Mouse (Mus musculus) thymus, postnatal 25 days (tissue): ENCODE data around the gene Wdr43.

Experiments used
- DNase-seq: peaks from one replicate; pipeline ENCODE4 v3.0.0; 2022

Wdr43 gene

DNA sequence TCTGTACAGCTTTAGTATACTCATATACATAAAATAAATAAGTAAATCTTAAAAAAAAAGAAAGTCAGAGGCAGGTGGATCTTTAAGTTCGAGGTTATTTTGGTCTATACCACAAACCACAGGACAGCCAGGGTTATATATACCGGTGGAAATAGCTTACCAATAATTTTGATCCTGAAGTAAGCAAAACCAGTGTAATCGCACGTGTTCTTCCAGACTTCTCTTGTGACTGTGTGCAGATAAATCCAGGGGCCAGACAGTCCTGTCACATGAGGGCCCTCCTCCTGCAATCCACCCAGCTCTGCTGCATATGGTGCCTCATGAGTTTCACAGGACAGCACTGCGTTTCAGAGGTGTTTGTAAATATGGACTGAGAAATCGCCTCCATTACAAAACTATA, 47.8 kb downstream of the Wdr43 start:
- DNase-seq: no peak

DNA sequence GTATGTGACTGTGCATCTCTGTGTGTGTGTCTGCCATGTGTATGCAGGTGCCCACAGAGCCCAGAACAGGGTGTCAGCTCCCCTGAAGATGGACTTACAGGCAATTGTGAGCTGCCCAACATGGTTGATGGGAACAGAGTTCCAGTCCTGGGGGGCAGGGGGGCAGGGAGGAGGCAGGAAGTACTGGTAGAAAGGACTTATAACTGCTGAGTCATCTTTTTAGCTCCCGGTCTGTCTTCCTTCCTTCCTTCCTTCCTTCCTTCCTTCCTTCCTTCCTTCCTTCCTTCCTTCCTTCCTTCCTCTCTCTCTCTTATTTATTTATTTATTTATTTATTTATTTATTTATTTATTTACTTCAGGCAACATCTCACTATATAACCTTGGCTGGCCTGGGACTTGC, 48.5 kb downstream of the Wdr43 start:
- no peak for DNase-seq

DNA sequence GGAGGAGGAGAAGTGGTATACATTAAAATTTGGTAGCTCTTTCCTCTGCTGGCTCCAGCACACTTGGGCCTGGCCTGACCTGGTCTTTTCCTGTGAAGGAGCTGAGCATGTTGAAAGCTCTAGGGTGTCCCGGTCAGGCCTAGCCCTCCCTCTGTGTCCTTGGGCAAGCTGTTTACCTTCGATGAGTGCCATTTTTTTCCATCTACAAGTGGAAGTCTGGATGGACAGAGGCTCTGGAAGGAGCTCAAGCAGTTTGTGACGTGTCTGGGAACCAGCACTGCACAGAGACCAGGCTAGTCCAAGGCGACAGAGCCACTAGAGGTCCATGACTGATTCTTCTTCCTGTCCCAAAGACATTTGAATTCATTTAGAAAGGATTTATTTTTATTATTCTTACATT, 49.5 kb downstream of the Wdr43 start:
- DNase-seq: no peak

DNA sequence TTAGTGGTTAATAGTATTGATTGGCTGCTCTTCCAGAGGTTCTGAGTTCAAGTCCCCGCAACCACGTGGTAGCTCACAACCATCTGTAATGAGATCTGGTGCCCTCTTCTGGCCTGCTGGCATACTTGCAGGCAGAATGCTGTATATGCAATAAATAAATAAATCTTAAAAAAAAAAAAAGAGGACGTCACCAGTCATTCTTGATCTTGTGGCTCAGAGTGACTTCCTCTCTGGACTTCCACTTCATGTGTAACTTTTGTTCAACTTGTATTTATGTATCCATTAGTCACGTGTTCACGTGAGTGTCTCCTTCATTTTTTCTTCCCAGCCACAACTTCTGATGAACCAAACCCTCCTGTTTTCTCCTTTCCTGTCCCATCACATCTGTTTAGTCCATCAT, 53.8 kb downstream of the Wdr43 start:
- no peak for DNase-seq

DNA sequence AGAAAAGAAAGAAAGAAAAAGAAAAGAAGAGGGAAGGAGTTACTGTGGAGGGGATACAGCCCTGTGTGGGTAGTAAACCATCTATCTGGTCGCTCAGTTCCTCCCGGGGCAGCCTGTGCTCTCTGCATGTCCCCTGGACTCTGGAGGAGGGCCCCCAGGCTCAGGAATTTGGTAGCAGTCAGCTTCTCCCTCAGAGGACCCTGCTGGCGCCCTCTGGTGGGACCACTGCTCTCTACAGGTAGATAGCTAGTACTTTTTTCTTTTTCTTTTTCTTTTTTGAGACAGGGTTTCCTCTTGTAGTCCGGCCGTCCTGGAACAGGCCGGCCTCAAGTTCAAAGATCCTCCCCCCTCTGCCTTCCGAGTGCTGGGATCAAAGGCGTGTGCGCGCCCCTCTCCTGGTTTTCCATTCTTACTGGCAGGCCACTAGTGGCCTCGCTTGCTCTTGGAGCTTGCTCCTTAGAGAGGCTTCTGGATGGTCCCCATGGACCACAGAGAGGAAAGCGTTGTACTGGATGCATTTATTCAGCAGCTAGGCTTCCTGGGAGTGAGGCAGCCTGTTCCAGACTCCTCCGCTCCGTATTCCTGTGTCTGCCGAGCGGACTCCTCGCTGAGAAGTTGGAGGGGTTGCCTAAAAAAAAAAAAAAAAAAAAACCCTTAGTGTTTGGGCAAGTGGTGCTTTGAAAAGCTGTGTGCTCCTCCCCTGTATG, 56.3 kb downstream of the Wdr43 start:
- DNase-seq: peak; percentile 58

DNA sequence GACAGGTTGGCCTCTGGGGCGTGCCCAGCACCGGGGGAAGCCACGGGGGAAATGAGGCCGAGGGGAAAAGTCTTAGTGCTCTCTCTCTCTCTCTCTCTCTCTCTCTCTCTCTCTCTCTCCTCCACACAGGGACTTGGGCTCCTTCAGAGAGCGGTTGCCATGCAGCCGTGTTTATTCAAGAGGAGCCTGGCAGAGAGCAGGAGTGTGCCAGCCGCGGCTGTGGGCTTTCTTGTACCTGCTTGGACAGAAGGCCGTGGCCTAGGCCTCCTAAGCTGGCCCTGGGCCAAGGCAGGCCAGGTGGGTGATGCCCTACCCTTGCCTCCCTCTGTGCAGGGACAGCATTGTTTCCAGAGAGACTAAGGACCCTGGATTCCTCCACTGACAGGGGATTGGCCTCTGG, 57.4 kb downstream of the Wdr43 start, which contains the start of gene Togaram2:
TSS of gene Togaram2 (plus strand) at position 170 of the 400 bp plus-strand sequence.
- DNase-seq: no peak

DNA sequence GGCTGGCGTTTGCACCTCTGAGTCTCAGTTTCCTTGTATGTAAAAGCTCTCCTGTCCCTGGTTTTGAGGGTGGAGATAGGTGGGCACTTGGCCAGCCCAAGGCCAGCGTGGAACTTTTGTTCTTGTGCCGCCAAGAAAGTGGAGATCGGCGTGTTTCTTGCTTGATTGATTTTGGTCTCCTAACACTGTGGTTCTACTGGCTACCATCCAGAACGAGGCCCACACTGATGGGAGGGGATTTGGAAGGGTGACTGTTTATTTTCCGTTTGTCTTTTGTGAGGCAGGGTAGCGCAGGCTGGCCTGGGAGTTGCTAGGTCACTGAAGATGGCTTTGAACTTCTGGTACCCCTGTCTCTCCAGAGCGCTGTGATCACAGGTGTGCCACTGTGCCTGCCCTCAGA, 58.2 kb downstream of the Wdr43 start:
- no peak for DNase-seq

DNA sequence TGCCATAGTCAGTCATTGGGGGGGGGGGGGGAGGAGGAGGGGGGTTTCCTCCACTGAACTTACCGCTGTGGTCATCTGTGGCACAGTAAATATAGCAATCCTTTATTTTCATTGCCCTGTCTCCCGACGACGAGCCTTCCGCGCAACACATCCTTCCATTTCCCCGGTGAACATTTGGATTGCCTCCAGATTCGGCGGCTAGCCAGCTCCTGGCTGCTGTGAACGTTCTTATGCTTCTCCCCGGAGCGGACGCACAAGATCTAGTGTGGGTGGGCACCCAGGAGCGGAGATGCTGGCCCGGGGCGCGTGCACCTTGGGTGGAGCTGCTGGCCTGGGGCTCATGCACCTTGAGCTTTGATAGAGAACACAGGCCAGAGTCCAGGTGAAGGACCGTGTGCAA, 59.2 kb downstream of the Wdr43 start:
- no peak for DNase-seq

DNA sequence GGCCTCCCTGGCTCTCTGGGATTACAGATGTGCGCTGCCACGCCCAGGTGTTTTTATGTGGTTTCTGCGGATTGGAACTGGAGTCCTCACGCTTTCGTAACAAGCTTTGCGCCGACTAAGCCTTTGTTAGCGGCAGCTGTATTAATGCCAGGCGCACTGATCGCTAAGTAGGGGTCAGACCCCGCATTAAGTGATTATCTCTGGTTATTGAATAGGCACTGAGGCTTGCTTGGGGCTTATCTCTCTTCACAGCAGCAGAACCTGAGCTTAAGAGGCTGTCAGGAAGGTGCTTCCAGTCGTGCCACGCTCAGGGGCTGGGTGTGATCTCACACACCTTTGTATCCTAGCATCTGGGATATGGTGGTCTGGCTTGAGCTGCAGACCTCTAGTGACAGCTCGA, 66.0 kb downstream of the Wdr43 start:
- DNase-seq: no peak

DNA sequence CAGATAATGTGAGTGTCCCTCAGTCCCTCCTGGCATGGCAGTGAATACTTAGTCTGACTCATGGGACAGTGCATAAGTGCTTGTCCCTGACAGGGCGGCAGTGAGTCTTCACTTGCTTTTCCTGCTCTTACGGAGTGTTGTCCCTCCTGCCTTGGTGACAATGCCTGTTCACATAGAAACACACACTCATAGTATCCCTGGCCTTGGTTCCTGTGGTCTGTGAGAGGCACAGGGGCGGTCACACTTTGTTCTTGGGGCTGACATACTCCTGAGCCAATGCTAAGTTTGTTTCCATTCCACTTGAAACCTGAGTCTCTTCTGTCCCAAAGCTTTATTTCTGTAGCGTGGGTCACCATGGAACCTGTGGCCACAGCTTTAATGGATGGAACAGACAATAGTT, 66.7 kb downstream of the Wdr43 start:
- no peak for DNase-seq

DNA sequence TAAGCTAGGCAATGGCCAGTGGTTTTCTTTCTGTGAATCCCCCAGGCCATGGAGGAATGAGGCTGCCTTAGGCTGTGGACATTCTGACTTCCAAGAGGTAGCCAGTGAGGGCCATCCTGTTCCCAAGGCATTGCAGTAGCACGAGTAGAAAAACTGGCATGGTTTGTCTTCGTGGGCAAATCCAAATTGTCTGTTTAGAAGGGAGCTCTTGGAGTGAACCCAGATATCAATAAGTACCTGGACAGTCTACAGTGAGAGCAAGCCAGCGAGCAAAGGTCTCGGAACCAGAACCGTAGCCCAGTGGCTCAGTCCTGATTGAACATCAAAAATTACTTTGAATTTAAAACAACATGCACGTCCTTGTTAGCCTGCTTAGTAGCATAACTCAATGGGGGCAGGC, 67.6 kb downstream of the Wdr43 start:
- DNase-seq: no peak

DNA sequence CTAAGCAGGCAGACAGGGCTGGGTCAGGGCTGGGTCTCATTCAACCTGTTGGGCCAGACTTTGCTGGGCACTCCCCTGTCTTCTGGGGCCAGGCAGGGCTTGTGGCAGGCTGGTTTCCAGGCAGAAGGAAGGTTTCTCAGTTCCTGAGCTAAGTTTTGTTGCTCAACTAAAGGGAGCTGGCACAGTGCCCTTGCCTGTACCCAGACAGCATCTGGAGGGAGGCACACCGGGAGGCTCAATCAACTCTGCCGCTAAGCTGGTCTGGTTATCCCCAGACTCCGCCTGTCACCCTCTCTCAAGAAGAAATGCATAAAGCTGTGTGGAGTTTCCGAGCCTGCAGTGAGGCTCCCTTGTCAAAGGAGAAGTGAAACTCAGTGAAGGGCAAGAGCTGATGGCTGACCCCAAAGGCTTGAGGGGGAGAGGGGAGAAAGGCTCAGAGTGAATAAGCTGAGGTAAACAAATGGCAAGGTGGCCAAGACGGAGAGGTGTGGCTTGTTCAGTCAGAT, 68.5 kb downstream of the Wdr43 start:
- no peak for DNase-seq

DNA sequence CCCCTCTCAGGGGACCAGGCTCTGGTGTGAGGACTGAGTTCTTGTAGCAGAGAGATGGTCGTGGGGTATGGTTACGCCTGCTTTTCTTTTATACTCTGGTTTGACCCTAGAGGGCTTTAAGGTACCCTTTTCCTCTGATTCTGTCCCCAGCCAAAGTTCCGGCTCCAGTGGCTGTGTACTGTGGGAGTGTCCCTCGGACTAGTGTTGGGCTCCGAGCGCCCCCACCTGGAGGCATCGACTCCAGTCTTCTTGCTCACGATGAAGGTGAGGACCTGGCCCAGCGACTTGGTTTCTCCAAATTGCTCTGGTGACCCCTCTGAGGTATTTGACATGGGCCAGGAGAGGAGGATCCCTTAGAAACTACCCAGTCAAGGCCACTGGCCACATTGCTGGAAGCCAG, 71.7 kb downstream of the Wdr43 start:
- no peak for DNase-seq

DNA sequence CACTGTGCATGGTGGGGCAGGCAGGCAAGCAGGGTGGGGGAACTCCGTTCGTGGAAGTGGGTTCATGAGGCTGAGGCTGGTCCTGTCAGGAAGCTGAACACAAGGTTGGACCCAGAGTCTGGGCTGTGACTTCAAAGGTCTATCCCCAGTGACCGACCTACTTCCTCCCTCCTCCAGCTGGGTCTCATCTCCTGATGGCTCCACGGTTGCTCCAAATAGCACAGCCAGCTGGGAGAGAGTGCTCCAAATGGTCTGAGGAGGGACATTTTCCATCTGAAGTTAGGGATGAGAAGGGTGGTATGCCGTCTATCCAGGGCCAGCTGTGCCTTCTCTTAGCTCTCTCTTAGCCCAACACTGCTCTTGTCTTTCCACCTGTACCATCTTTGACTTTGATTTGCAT, 74.2 kb downstream of the Wdr43 start:
- DNase-seq: no peak

DNA sequence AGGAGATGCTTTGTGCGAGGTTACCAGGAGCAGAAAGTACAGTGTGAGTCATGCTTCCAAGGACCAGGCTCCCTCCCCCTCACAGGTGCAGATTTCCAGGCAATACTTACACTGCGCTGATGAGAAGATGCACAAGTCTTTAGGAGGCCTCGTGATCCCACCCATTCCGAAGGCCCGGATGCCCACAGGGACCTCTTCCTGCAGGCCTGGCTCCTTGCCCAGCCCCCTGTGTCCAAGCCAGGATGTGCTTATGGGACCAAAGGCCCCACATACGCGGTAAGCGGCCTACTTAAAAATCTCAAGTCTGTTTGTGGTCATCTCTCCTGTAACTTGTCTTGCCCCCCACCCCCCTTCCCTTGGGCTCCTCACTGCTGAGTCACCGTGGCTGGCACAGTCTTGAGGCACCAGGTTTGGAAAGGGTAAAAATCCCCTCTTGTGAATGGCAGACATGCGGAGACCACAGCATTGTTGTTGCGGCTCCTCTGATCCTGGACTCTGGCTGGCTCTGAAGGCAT, 75.7 kb downstream of the Wdr43 start:
- no peak for DNase-seq

DNA sequence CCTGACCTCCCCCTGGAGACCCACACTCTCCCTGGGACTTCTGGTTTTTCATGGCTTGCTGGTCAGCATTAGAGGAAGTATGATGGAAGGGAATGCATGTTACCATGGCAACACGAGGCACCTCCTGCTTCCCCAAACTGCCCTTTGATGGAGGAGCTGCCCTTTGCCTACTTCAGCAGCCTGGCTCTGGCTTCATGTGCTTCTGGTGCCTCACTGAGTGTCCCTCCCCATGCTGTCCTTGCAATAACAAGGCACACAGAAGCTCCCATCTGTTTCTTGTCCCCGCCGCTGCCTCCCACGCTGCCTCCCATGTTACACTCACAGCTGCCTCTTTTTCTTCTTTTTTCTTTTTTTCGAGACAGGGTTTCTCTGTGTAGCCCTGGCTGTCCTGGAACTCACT, 77.6 kb downstream of the Wdr43 start:
- DNase-seq: no peak

DNA sequence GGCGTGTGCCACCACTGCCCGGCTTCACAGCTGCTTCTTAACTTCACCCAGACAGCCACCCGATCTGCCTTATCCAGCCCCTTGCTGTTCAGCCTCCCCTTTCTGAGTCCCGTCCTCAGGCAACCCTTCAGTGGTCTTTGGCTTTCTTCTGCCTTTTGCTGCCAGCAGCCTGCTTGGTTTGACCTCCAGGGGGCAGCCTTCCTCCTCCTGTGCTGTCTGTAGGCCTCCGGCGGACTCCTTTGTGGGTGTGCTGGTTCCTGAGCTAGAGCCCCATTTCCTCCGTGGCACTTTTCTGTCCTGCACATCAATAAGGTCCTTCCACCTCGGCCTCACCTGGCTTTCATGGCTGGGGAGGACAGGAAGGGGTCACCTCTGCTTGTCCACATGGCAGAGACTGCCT, 78.1 kb downstream of the Wdr43 start:
- DNase-seq: peak; percentile 35

DNA sequence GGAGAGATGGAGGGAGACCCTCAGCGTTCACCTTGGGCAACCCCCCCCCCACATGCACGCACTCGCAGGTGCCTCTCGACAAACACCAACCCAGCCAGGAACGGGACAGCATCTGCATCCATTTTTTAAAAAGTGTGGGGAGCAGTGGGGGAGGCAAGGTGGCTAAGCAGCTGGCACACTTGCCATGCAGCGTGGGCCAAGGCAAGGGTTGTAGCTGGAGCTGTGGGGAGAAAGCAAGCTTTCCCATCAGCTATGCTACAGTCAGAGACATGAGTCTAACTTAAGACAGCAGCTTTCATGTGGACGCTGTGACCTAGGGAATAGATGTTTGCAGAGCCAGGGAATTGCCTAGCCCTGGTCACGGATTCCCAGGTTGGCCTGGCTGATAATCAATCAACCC, 79.5 kb downstream of the Wdr43 start:
- DNase-seq: no peak

DNA sequence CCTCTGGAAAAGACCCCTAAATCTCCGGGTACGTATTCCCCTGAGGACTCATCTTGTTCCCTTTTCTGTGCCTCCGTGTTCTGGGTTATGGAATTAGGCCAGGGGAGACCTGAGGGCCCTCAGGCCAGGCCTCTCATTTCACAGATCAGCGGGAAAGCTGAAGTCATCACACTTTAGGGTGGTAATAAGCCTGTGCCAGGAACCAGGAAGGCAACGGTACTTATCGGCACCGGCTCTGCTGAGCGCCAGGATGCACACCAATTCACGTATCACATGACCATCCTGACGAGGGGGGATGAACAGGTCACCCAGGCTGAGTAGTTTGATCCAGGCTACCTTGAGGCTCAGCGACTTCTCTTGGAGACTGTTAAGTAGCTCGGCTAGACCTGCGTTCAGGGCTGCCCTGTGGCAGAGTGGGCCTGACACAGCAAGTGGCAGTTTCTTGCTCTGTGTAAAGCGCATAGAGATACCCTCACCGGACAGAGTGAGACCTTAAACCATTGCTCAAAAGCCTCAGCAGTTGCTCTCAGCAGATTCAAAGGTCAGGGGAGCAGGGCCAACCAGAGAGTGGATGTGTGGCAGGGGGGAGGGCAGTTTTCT, 80.1 kb downstream of the Wdr43 start:
- no peak for DNase-seq

DNA sequence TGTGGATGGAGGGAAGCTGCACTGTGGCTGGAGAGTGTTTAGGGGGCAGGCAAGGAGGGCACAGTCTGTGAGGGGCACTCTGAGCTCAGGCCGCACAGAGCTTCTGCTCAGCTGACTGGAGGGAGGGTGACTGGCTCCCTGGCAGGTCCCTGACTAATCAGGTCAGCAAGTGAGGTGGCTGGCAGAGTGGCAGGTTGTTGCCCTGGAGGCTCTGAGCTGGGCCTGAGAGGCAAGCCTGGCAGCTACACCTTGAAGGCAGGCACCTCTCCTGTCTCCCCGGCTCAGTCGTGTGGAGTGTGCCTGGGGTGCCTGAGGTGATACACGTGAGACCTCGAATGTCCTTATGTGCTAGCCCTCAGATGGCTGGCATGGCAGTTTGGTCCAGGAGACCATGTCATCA, 80.7 kb downstream of the Wdr43 start:
- no peak for DNase-seq

DNA sequence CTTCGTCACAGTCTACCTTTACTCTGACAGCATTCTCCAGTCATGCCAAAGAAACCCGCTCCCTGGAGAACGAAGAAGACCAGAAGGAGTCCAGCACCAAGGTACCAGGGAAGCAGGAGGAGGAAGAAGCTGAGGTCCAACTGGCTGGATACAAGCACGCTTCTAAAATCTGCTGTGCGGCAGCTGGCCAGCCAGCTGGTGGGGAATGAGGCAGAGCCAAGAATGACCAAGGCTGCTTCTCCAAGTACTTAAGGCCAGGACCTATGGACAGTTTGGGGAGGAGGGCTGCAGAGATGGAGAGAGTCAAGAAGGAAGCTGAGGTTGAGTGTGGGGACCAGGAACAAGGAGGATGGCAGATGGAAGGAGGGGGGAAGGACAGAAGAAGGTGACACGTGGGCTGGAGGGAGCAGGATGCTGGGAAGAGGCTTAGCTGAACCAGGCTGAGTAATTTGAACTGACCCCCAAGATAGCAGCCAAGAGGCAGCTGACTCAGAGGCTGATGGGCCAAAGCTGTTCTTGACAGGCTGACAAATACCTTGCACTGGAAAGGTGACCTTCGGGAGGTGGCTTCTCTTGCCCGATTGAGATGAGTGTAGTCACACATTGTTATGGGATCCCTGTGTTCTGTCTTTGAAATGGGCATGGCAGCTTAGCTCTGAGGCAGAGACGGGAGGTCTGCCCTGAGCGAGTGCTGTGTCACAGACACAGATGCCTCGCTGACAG, 82.4 kb downstream of the Wdr43 start:
- no peak for DNase-seq

DNA sequence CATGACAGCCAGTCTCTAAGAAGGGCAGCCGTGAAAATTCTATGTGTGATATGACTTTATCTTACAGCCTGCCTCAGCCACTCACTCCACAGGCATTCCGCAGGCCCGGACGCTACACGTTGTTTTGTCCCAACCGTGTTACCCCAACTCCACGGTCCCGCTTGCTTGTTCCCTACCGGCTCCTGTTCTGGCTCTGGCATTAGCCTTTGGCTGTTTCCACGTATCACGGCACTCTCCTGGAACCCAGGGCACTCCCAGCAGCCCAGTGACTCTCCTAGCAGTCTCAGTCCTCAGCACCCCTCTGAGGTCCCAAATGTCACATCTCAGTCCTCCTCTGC, 82.9 kb downstream of the Wdr43 start:
- no peak for DNase-seq

DNA sequence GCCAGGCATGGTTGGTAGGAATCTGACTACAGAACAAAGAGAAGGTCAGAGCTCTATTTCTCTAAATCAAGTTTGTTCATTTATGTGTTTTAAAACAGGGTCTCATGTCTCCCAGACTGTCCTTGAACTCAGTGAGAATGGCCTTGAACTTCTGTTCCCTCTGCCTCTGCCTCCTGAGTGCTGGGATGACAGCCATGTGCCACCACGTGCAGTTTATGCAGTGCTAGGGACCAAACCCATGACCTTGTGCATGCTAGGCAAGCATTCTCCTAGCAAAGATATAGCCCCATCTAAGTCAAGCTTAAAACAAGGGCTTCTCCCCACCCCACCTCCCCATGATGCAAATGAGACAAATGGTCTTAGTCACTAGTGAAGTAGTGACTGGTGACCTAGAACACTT, 89.4 kb downstream of the Wdr43 start:
- DNase-seq: no peak
